Mouse (Mus musculus) CH12.LX (cell line): ENCODE results near the gene Pram1. TPM values are rescaled to one million over a fixed set of nuclear protein-coding genes. Genes with fewer than 3 reads are reported as not detected.

Source experiments
- DNase-seq: peaks from one replicate; pipeline ENCODE4 v3.0.0-alpha.2; 2013; ENCODE audit errors: extremely low read depth
- H3K27ac ChIP-seq: 2 replicates; pipeline ENCODE4 v1.5.1; 2012; ENCODE audit warnings: low read depth, mild to moderate bottlenecking, control low read depth, moderate library complexity; ENCODE audit not compliant: insufficient read depth
- H3K27me3 ChIP-seq: replicated peaks from 2 replicates; pipeline ENCODE3; 2012; ENCODE audit warnings: inconsistent platforms
- H3K36me3 ChIP-seq, 2 experiments: replicated peaks in 1 of 2; 2 replicates each; pipeline versions ENCODE3 to v1.6.1; 2012; ENCODE audit warnings: inconsistent platforms in 1 of 2, low read length in 1 of 2, mild to moderate bottlenecking in 1 of 2, mixed read lengths in 1 of 2, moderate library complexity in 1 of 2; ENCODE audit not compliant: control insufficient read depth in 1 of 2, insufficient read depth in 1 of 2
- H3K4me1 ChIP-seq, 2 experiments: 2 replicates each; pipeline ENCODE4 v1.6.1; 2012; ENCODE audit warnings: inconsistent platforms in 1 of 2, moderate library complexity in 1 of 2; ENCODE audit not compliant: insufficient read depth in 2 of 2, control insufficient read depth in 1 of 2
- H3K4me2 ChIP-seq: 2 replicates; pipeline ENCODE4 v1.6.1; 2012; ENCODE audit warnings: low read depth, mild to moderate bottlenecking, control low read depth; ENCODE audit not compliant: poor library complexity, insufficient read depth, severe bottlenecking
- H3K4me3 ChIP-seq, 3 experiments: fragments of 150-350 bp in 1 of 3; sonication (generic) in 1 of 3; replicated peaks in 1 of 3; 2 replicates each; pipeline versions ENCODE3 to v1.5.1; 2011 to 2012; ENCODE audit warnings: low read depth in 2 of 3, low read length in 2 of 3, mild to moderate bottlenecking in 2 of 3, moderate library complexity in 2 of 3, control low read depth in 1 of 3, improper control_type of control experiment in 1 of 3, inconsistent platforms in 1 of 3, mixed read lengths in 1 of 3; ENCODE audit not compliant: poor library complexity in 1 of 3
- H3K79me2 ChIP-seq: replicated peaks from 2 replicates; pipeline ENCODE4 v1.6.1; 2012; ENCODE audit warnings: mild to moderate bottlenecking, moderate library complexity; ENCODE audit not compliant: control insufficient read depth, poor library complexity, insufficient read depth, severe bottlenecking; ENCODE audit errors: extremely low read depth
- H3K9ac ChIP-seq: 2 replicates; pipeline ENCODE4 v1.6.1; 2012; ENCODE audit warnings: low read depth, mild to moderate bottlenecking, control low read depth, moderate library complexity; ENCODE audit not compliant: insufficient read depth
- H3K9me3 ChIP-seq: replicated peaks from 2 replicates; pipeline ENCODE3; 2012; ENCODE audit warnings: low read length, inconsistent platforms, mixed read lengths
- BHLHE40 ChIP-seq: IDR thresholded peaks from 2 replicates; pipeline ENCODE4 v1.6.1; 2011; ENCODE audit warnings: mild to moderate bottlenecking, low read depth, low read length, improper control_type of control experiment
- CHD2 ChIP-seq: IDR thresholded peaks from 2 replicates; pipeline ENCODE4 v1.6.1; 2011; ENCODE audit warnings: low read length, improper control_type of control experiment
- CTCF ChIP-seq, 2 experiments: IDR thresholded peaks in 1 of 2; conservative IDR thresholded peaks in 1 of 2; 2 replicates each; pipeline ENCODE4 v1.5.1; 2011 to 2012; ENCODE audit warnings: low read depth in 2 of 2, low read length in 2 of 2, improper control_type of control experiment in 1 of 2, inconsistent platforms in 1 of 2, mild to moderate bottlenecking in 1 of 2, moderate library complexity in 1 of 2
- E2F4 ChIP-seq: IDR thresholded peaks from 2 replicates; pipeline ENCODE4 v1.6.1; 2011; ENCODE audit warnings: low read depth, low read length, improper control_type of control experiment; ENCODE audit not compliant: insufficient replicate concordance
- ELF1 ChIP-seq: IDR thresholded peaks from 2 replicates; pipeline ENCODE4 v1.6.1; 2014; ENCODE audit warnings: low read depth, mild to moderate bottlenecking, inconsistent platforms, low read length, improper control_type of control experiment
- EP300 ChIP-seq: IDR thresholded peaks from 2 replicates; pipeline ENCODE4 v1.6.1; 2011; ENCODE audit warnings: low read length, improper control_type of control experiment
- ETS1 ChIP-seq: conservative IDR thresholded peaks from 2 replicates; pipeline ENCODE4 v1.6.1; 2012; ENCODE audit warnings: low read depth, mild to moderate bottlenecking, inconsistent platforms, low read length, improper control_type of control experiment, moderate library complexity
- GABPA ChIP-seq: IDR thresholded peaks from 2 replicates; pipeline ENCODE4 v1.6.1; 2012; ENCODE audit warnings: low read depth, low read length, improper control_type of control experiment, inconsistent platforms; ENCODE audit not compliant: insufficient replicate concordance
- HCFC1 ChIP-seq: IDR thresholded peaks from 2 replicates; pipeline ENCODE4 v1.6.1; 2012; ENCODE audit warnings: low read depth, mild to moderate bottlenecking, inconsistent platforms, low read length, improper control_type of control experiment
- IRF4 ChIP-seq: IDR thresholded peaks from 2 replicates; pipeline ENCODE4 v1.6.1; 2014; ENCODE audit warnings: low read depth, mild to moderate bottlenecking, inconsistent platforms, low read length, improper control_type of control experiment
- JUN ChIP-seq: IDR thresholded peaks from 2 replicates; pipeline ENCODE4 v1.6.1; 2011; ENCODE audit warnings: low read depth, mild to moderate bottlenecking, low read length, improper control_type of control experiment, moderate library complexity; ENCODE audit not compliant: insufficient read depth
- JUND ChIP-seq: conservative IDR thresholded peaks from 2 replicates; pipeline ENCODE4 v1.6.1; 2011; ENCODE audit warnings: low read depth, low read length, improper control_type of control experiment
- KAT2A ChIP-seq: IDR thresholded peaks from 2 replicates; pipeline ENCODE4 v1.6.1; 2012; ENCODE audit warnings: low read length, improper control_type of control experiment, inconsistent platforms; ENCODE audit not compliant: insufficient replicate concordance
- MAFK ChIP-seq: IDR thresholded peaks from 2 replicates; pipeline ENCODE4 v1.6.1; 2011; ENCODE audit warnings: low read length, improper control_type of control experiment; ENCODE audit not compliant: insufficient replicate concordance
- MAX ChIP-seq: IDR thresholded peaks from 2 replicates; pipeline ENCODE4 v1.6.1; 2011; ENCODE audit warnings: low read length, improper control_type of control experiment
- MAZ ChIP-seq: IDR thresholded peaks from 2 replicates; pipeline ENCODE4 v1.6.1; 2012; ENCODE audit warnings: low read depth, mild to moderate bottlenecking, inconsistent platforms, low read length, improper control_type of control experiment, moderate library complexity
- MEF2A ChIP-seq: IDR thresholded peaks from 2 replicates; pipeline ENCODE4 v1.6.1; 2014; ENCODE audit warnings: low read depth, mild to moderate bottlenecking, inconsistent platforms, low read length, improper control_type of control experiment, borderline replicate concordance
- MXI1 ChIP-seq: IDR thresholded peaks from 2 replicates; pipeline ENCODE4 v1.6.1; 2011; ENCODE audit warnings: mild to moderate bottlenecking, low read depth, low read length, improper control_type of control experiment
- MYC ChIP-seq: IDR thresholded peaks from 2 replicates; pipeline ENCODE4 v1.6.1; 2011; ENCODE audit warnings: low read depth, mild to moderate bottlenecking, improper control_type of control experiment, low read length
- NELFE ChIP-seq: IDR thresholded peaks from 2 replicates; pipeline ENCODE4 v1.6.1; 2011; ENCODE audit warnings: low read depth, low read length, improper control_type of control experiment
- NRF1 ChIP-seq: IDR thresholded peaks from 2 replicates; pipeline ENCODE4 v1.6.1; 2014; ENCODE audit warnings: low read depth, mild to moderate bottlenecking, inconsistent platforms, low read length, improper control_type of control experiment, moderate library complexity
- PAX5 ChIP-seq: IDR thresholded peaks from 2 replicates; pipeline ENCODE4 v1.6.1; 2012; ENCODE audit warnings: low read length, inconsistent platforms, mixed read lengths
- POLR2A ChIP-seq: IDR thresholded peaks from 2 replicates; pipeline ENCODE4 v1.6.1; 2011; ENCODE audit warnings: low read depth, mild to moderate bottlenecking, improper control_type of control experiment, low read length
- RCOR1 ChIP-seq: conservative IDR thresholded peaks from 2 replicates; pipeline ENCODE4 v1.6.1; 2012; ENCODE audit warnings: low read depth, mild to moderate bottlenecking, inconsistent platforms, low read length, improper control_type of control experiment
- SIN3A ChIP-seq: IDR thresholded peaks from 2 replicates; pipeline ENCODE4 v1.6.1; 2012; ENCODE audit warnings: low read length, improper control_type of control experiment, inconsistent platforms
- SMC3 ChIP-seq: IDR thresholded peaks from 2 replicates; pipeline ENCODE4 v1.6.1; 2011; ENCODE audit warnings: low read depth, low read length, improper control_type of control experiment
- TBP ChIP-seq: conservative IDR thresholded peaks from 2 replicates; pipeline ENCODE4 v1.6.1; 2011; ENCODE audit warnings: low read depth, low read length, improper control_type of control experiment
- TCF12 ChIP-seq: IDR thresholded peaks from 2 replicates; pipeline ENCODE4 v1.6.1; 2014; ENCODE audit warnings: low read depth, mild to moderate bottlenecking, inconsistent platforms, low read length, improper control_type of control experiment
- ZC3H11A ChIP-seq: IDR thresholded peaks from 2 replicates; pipeline ENCODE4 v1.6.1; 2012; ENCODE audit warnings: low read depth, mild to moderate bottlenecking, inconsistent platforms, low read length, improper control_type of control experiment
- ZKSCAN1 ChIP-seq: IDR thresholded peaks from 2 replicates; pipeline ENCODE4 v1.6.1; 2012; ENCODE audit warnings: low read depth, inconsistent platforms, low read length, improper control_type of control experiment, borderline replicate concordance
- ZNF384 ChIP-seq: IDR thresholded peaks from 2 replicates; pipeline ENCODE4 v1.6.1; 2012; ENCODE audit warnings: low read depth, low read length, improper control_type of control experiment, inconsistent platforms
- dilution Hi-C: fragments of 300-500 bp; cut with MboI; formaldehyde crosslinking; loops from 2 replicates; pipeline ENCODE4 v1.14.3; 2020; ENCODE audit warnings: low sequenced_read_pairs; ENCODE audit not compliant: extremely low pct_unique_long_range_greater_than_20kb, extremely low pct_ligation_motif_present
- in situ Hi-C: fragments of 300-500 bp; cut with MboI; formaldehyde crosslinking; loops from 3 replicates; pipeline ENCODE4 v1.14.3; 2019; ENCODE audit warnings: low sequenced_read_pairs, low pct_ligation_motif_present, low pct_unique_long_range_greater_than_20kb, mixed read lengths
- polyA plus RNA-seq: library from polyadenylated mRNA; unstranded; fragments of >175 nt; gene quantifications from 2 replicates; pipeline ENCODE4 v1.2.1, GENCODE M21; 2012; ENCODE audit warnings: low read depth; ENCODE audit not compliant: insufficient read length
- total RNA-seq, 2 experiments: library from RNA; depleted of rRNA; stranded (reverse); fragments of 300-350 nt in 1 of 2; fragments of >200 nt in 1 of 2; gene quantifications; 2 replicates each; pipeline ENCODE4 v1.2.3; 2012 to 2014

Pram1 gene
- total and polyA plus RNA-seq, 3 experiments = 0.21 to 1.1 (median 0.38) TPM

GRCm38 (mm10) chr17:33627281-33627680 lies 10.6 kb upstream of the Pram1 start:
- no peak overlapping the region for H3K9ac ChIP-seq
- no peaks in the 10 kb centered on the region for H3K27me3 ChIP-seq

DNA sequence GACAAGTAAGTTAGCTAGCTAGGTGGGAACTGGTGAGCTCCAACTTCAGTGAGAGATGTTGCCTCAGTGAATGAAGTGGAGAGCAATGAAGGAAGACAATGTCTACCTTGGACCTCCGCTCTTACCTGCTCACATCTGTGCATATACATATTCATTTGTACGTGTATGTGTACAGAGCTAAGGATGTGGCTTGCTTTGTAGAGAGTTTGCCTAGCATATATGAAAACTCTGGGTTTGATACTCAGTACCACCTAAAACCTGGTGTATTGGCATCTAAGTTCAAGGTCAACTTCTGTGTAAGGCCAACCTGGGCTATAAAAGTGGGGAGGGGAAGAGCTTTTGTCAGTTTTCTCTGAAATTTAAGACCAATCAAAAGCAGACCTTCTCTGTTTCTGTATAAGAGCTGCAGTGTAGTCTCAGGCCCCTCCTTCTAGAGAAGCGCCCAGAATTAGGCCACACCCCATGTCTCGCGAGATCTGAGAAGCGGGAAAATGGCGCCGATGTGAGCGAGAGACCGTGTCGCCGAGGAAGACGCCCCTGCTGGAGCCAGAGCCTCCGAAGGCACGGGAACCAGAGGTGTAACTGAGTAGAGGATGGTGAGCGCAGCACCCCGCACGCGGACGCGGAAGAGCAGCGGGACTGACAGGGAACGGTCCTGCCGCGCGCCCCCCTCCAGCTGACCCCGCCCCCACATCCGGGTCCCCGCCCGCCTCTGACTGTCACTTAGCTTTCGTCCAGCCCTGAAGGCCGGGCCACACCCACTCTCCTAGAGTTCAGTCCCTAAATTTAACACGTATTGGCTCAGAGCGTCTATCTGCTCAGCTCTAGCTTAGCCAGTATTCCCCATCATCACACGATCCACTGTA lies 9.0 kb upstream of the Pram1 start, which contains the start of gene Zfp414:
TSS of gene Zfp414 (plus strand) at position 470 of the 866 bp plus-strand sequence.
- H3K36me3 ChIP-seq = peaks cover 15 to 36% of the 10 kb centered on the region in 2 experiments
- peak; percentile 95 for DNase-seq
- in situ Hi-C loops (no loop called here), dilution Hi-C loops (no loop called here)
- peak within 1 kb of the TSS; percentile 83 for H3K4me2 ChIP-seq
- H3K4me3 ChIP-seq = peak within 1 kb of the TSS; percentile 72 to 87 (median 74)
- no peaks in the 10 kb centered on the region for H3K27me3 ChIP-seq
- H3K9ac ChIP-seq = peak within 1 kb of the TSS; percentile 68
- peaks cover 12 to 21% of the 10 kb centered on the region in 2 experiments for H3K4me1 ChIP-seq
- H3K79me2 ChIP-seq = 0 out of 2 replicates have a peak, but pooled peaks cover 3% of the 10 kb centered on the region
- H3K9me3 ChIP-seq = no peaks in the 10 kb centered on the region
- H3K27ac ChIP-seq = peak within 1 kb of the TSS; percentile 92
- TF ChIP-seq GABPA (no peak), ZNF384 (no peak), SMC3 (no peak), RCOR1 (no peak), MXI1 (peak; percentile 69), SIN3A (peak; percentile 84), TBP (peak; percentile 93), ZC3H11A (no peak), BHLHE40 (no peak), NRF1 (0 out of 2 replicates have a peak, but pooled peaks have one; percentile 42), PAX5 (no peak), HCFC1 (peak; percentile 78), CTCF (conservative IDR thresholded peaks at IDR 0.05 in 1 of 2, IDR thresholded peaks at IDR 0.05 in 1 of 2; ENCODE audit: low read depth in 2 of 2, low read length in 2 of 2) (no peak), MYC (no peak), KAT2A (peak; percentile 70; the same call in 1 of the 2 replicates), ELF1 (peak; percentile 79), JUN (no peak), EP300 (no peak), IRF4 (0 out of 2 replicates have a peak, but pooled peaks have one; percentile 26), JUND (no peak), MAZ (no peak; the same call in none of the 2 replicates), ETS1 (no peak), MAFK (no peak), CHD2 (peak; percentile 100), MEF2A (peak; percentile 27; the same call in 1 of the 2 replicates), E2F4 (peak; percentile 26; the same call in 1 of the 2 replicates), TCF12 (peak; percentile 96), MAX (peak; percentile 47; the same call in 1 of the 2 replicates)

More at GRCm38 (mm10) chr17:33627281-33627680, 10.6 kb upstream of the Pram1 start:
- Histone ChIP-seq H3K9me3 (no peaks in the 10 kb centered on the region), H3K36me3 (peaks cover 13 to 24% of the 10 kb centered on the region in 2 experiments), H3K27ac (no peak overlapping the region), H3K79me2 (0 out of 2 replicates have a peak, but pooled peaks cover 3% of the 10 kb centered on the region), H3K4me1 (peaks cover 12 to 21% of the 10 kb centered on the region in 2 experiments), H3K4me3 (no peak overlapping the region), H3K4me2 (no peak overlapping the region)
- DNase-seq = no peak
- in situ Hi-C loops = no loop called here
- dilution Hi-C loops = no loop called here
- TF ChIP-seq MXI1 = no peak
- TF ChIP-seq SMC3 = no peak
- TF ChIP-seq PAX5 = no peak
- no peak for TF ChIP-seq TCF12
- TF ChIP-seq ZKSCAN1 = no peak
- no peak for TF ChIP-seq NELFE
- TF ChIP-seq POLR2A = no peak
